Mouse (Mus musculus): ENCODE results near the gene Ift88. TPM values are rescaled to one million over a fixed set of nuclear protein-coding genes. Genes with fewer than 3 reads are reported as not detected.

Gene Ift88
- total and polyA plus RNA-seq, 2 experiments from 2014 or later, result 4.5 to 7.3 TPM

DNA sequence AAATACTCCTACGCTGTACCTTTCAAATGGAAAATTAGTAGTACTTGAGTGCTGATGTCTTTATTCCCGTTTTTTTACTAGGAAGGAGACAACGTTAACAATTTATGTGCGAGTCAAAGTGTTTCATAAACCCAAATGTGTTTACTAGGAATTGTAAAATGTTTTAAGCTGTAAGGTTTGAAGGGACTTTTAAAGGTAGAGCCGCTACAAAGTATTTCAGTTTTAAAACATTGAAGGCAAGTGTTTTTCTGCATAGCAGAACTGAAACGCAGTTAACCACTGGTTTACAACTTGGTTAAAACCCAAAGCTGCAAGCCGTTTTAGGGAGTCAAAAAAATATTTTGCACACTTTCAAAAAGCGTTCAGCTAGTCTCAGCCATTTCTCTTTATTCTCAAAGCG, 99.9 kb downstream of the Ift88 start:
- no peak overlapping the region for H3K4me2 ChIP-seq (ENCODE audit: low read depth, low read length)
- ATAC-seq (ENCODE audit: insufficient read depth, low read depth), result no peak
- no peak for TF ChIP-seq EP300 (IDR thresholded peaks at IDR 0.05; ENCODE audit: low read depth)
- WGBS, result 92% methylated on average over 9 of the region's 9 CpGs
- no peak overlapping the region for H3K27ac ChIP-seq (ENCODE audit: low read depth)
- peaks cover 23% of the 10 kb centered on the region for H3K27me3 ChIP-seq (ENCODE audit: control insufficient read depth, insufficient read depth, low read length)
- H3K4me1 ChIP-seq (ENCODE audit: control insufficient read depth, insufficient read depth), result 0 out of 2 replicates have a peak, but pooled peaks cover under 1% of the 10 kb centered on the region
- H3K36me3 ChIP-seq (replicated peaks; ENCODE audit: control insufficient read depth, insufficient read depth, low read length), result no peaks in the 10 kb centered on the region
- no peak for DNase-seq (ENCODE audit: low spot score)
- no peaks in the 10 kb centered on the region for H3K9me3 ChIP-seq (replicated peaks; ENCODE audit: control insufficient read depth, low read length)
- H3K9ac ChIP-seq (replicated peaks; ENCODE audit: low read depth, low read length), result no peak overlapping the region
- H3K4me3 ChIP-seq (ENCODE audit: low read depth, low read length), result no peak overlapping the region

DNA sequence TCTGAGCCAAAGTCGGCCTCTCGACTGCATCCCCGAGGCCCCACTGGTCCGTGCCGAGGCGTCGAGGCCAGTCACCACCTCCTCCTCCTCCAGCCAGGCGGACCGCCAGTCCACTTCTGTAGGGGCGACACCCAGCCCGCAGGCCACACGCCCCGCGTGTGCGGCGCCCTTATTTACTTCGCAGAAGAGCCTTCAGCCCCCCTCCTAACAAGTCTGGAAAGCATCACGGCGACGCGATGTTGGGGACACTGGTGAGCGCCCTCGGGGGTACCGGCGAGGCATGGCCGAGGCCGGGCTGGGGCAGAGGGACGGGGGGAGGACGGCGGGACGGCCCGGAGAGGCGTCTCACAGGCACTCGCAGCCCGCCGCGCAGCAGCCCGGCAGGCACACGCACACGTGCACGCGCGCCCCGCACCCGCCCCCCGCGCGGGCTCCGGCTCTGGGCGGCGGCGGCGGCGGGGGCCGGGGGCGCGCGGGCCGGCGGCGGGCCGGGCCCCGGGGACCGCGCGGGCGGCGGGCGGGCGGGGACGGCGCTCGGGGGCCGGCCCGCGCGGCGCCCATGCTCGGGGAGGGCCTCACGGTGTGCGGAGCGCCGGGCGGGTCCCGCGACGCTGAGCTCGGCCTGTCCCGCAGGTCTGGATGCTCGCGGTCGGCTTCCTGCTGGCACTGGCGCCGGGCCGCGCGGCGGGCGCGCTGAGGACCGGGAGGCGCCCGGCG, 101.0 kb downstream of the Ift88 start, which contains the start of gene Il17d:
Gene Il17d, plus strand, starts transcription at position 107 of the 717 bp plus-strand sequence.
- Histone ChIP-seq H3K36me3 (replicated peaks; ENCODE audit: control insufficient read depth, insufficient read depth, low read length) (no peaks in the 10 kb centered on the region), H3K27me3 (ENCODE audit: control insufficient read depth, insufficient read depth, low read length) (peaks cover 23% of the 10 kb centered on the region), H3K27ac (ENCODE audit: low read depth) (0 out of 2 replicates have a peak within 1 kb of the TSS, but pooled peaks have one; percentile 18), H3K9ac (replicated peaks; ENCODE audit: low read depth, low read length) (peak within 1 kb of the TSS; percentile 77), H3K4me2 (ENCODE audit: low read depth, low read length) (peak within 1 kb of the TSS; percentile 99), H3K4me3 (ENCODE audit: low read depth, low read length) (peak within 1 kb of the TSS; percentile 83), H3K9me3 (replicated peaks; ENCODE audit: control insufficient read depth, low read length) (no peaks in the 10 kb centered on the region), H3K4me1 (ENCODE audit: control insufficient read depth, insufficient read depth) (peaks cover 11% of the 10 kb centered on the region)
- DNase-seq (ENCODE audit: low spot score) (no peak), ATAC-seq (ENCODE audit: insufficient read depth, low read depth) (peak; percentile 43; the same call in 1 of the 2 replicates)
- no peak for TF ChIP-seq CTCF (IDR thresholded peaks at IDR 0.05; ENCODE audit: low read depth)
- TF ChIP-seq EP300 (IDR thresholded peaks at IDR 0.05; ENCODE audit: low read depth), result no peak
- under 1% methylated on average over 79 of the region's 104 CpGs for WGBS

DNA sequence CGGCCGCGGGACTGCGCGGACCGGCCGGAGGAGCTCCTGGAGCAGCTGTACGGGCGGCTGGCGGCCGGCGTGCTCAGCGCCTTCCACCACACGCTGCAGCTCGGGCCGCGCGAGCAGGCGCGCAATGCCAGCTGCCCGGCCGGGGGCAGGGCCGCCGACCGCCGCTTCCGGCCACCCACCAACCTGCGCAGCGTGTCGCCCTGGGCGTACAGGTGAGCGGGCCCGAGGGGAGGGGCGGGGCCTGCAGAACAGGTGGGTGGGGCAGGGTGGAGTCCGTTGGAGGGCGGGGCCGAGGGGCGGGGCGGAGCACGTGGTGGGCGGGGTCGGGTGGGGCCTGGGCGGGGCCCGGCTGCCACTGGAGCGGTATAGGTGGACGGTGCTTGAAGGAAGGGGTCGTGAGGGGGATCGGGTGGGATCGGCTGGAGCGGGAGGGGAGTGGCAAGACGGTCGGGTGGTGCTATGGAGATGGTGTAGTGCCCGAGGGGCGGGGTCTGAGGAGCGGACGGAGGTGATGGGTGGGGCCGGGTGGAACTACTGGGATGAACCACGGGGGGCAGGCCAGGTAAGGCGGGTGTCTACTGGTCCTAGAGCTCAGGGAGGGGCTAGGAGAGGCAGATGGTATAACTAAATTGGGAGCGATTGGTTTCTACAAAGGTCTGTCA, 101.7 kb downstream of the Ift88 start:
- Histone ChIP-seq H3K4me2 (ENCODE audit: low read depth, low read length) (peak overlapping the region; percentile 99), H3K27ac (ENCODE audit: low read depth) (0 out of 2 replicates have a peak overlapping the region, but pooled peaks have one; percentile 18), H3K9ac (replicated peaks; ENCODE audit: low read depth, low read length) (peak overlapping the region; percentile 77), H3K27me3 (ENCODE audit: control insufficient read depth, insufficient read depth, low read length) (peaks cover 23% of the 10 kb centered on the region), H3K4me3 (ENCODE audit: low read depth, low read length) (peak overlapping the region; percentile 83), H3K9me3 (replicated peaks; ENCODE audit: control insufficient read depth, low read length) (no peaks in the 10 kb centered on the region), H3K4me1 (ENCODE audit: control insufficient read depth, insufficient read depth) (peaks cover 12% of the 10 kb centered on the region), H3K36me3 (replicated peaks; ENCODE audit: control insufficient read depth, insufficient read depth, low read length) (no peaks in the 10 kb centered on the region)
- DNase-seq (ENCODE audit: low spot score) (peak; percentile 40), ATAC-seq (ENCODE audit: insufficient read depth, low read depth) (peak; percentile 68)
- no peak for TF ChIP-seq CTCF (IDR thresholded peaks at IDR 0.05; ENCODE audit: low read depth)
- no peak for TF ChIP-seq EP300 (IDR thresholded peaks at IDR 0.05; ENCODE audit: low read depth)
- under 1% methylated on average over 48 of the region's 60 CpGs for WGBS

DNA sequence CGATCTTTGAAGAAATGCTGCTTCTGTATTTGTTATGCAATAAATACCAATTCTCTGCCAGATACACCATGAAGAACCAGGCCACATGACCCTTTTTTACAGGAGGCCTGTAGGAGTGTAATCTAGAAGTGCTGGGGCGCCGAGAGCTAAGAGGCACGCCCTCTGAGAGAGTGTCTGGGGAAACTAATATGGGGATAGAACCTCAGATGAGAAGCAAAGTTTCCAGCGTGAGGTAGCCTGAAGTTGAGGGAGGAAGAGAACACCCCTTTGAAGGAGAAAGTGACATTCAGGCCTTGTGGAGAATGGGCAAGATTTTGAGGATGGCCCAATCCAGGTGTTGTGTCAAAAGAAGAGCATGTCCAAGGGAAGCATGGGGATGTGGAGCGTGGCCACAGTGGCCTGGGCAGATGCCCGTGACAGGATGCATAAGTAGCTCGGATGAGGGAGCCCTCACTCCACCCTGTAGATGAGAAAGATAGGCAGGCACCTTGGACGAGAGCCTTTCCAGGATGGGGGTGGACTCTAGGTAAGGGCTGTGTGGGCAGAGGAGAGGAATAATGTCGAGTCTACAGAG, 102.3 kb downstream of the Ift88 start:
- TF ChIP-seq CTCF (IDR thresholded peaks at IDR 0.05; ENCODE audit: low read depth) (no peak), EP300 (IDR thresholded peaks at IDR 0.05; ENCODE audit: low read depth) (no peak)
- H3K4me3 ChIP-seq (ENCODE audit: low read depth, low read length), result peak overlapping the region; percentile 83
- no peaks in the 10 kb centered on the region for H3K36me3 ChIP-seq (replicated peaks; ENCODE audit: control insufficient read depth, insufficient read depth, low read length)
- H3K4me1 ChIP-seq (ENCODE audit: control insufficient read depth, insufficient read depth), result peaks cover 12% of the 10 kb centered on the region
- DNase-seq (ENCODE audit: low spot score) (no peak), ATAC-seq (ENCODE audit: insufficient read depth, low read depth) (no peak)
- no peaks in the 10 kb centered on the region for H3K9me3 ChIP-seq (replicated peaks; ENCODE audit: control insufficient read depth, low read length)
- H3K4me2 ChIP-seq (ENCODE audit: low read depth, low read length), result peak overlapping the region; percentile 99
- H3K9ac ChIP-seq (replicated peaks; ENCODE audit: low read depth, low read length), result no peak overlapping the region
- H3K27me3 ChIP-seq (ENCODE audit: control insufficient read depth, insufficient read depth, low read length), result peaks cover 23% of the 10 kb centered on the region
- WGBS, result 62% methylated on average over 10 of the region's 10 CpGs
- H3K27ac ChIP-seq (ENCODE audit: low read depth), result no peak overlapping the region

DNA sequence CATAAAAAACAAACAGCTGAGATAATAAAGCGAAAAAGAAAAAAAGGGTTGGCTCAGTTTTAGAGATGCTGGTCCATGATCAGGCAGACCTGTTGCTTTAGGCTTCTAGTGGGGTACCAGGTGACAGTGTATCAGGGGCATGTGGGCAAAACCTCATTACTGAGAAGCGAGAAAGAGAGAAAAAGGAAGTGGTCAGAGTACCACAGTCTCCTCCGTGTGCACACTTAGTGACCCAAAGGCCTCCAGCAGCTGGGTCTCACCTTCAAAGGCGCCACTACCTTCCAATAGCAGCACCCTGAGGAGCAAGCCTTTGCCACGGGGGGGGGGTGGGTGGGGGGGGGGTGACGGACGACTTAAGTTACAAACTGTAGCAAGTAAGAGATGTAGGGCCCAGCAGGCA, 103.3 kb downstream of the Ift88 start:
- DNase-seq (ENCODE audit: low spot score) (no peak), ATAC-seq (ENCODE audit: insufficient read depth, low read depth) (no peak)
- 40% methylated on average over 7 of the region's 7 CpGs for WGBS
- H3K9ac ChIP-seq (replicated peaks; ENCODE audit: low read depth, low read length), result no peak overlapping the region
- H3K4me2 ChIP-seq (ENCODE audit: low read depth, low read length), result no peak overlapping the region
- peaks cover 23% of the 10 kb centered on the region for H3K27me3 ChIP-seq (ENCODE audit: control insufficient read depth, insufficient read depth, low read length)
- H3K9me3 ChIP-seq (replicated peaks; ENCODE audit: control insufficient read depth, low read length), result no peaks in the 10 kb centered on the region
- peaks cover 12% of the 10 kb centered on the region for H3K4me1 ChIP-seq (ENCODE audit: control insufficient read depth, insufficient read depth)
- no peak overlapping the region for H3K27ac ChIP-seq (ENCODE audit: low read depth)
- H3K36me3 ChIP-seq (replicated peaks; ENCODE audit: control insufficient read depth, insufficient read depth, low read length), result no peaks in the 10 kb centered on the region
- H3K4me3 ChIP-seq (ENCODE audit: low read depth, low read length), result no peak overlapping the region
- TF ChIP-seq CTCF (IDR thresholded peaks at IDR 0.05; ENCODE audit: low read depth) (no peak), EP300 (IDR thresholded peaks at IDR 0.05; ENCODE audit: low read depth) (no peak)
